Mouse (Mus musculus): ENCODE measurements at regions not wholly inside any gene's neighbourhood (a gene's known extent, or its start where the extent isn't known, plus 50 kb on each side); places are given as distances from the start of the nearest gene placed in this dataset.
A peak's percentile ranks its signal among the peaks of the same experiment; 100 is the strongest.

GRCm38 (mm10) chr13:101216897-101217480 is 383.8 kb upstream of the Slc30a5 start:
- no peak for DNase-seq (ENCODE audit: low spot score)

GRCm38 (mm10) chr13:101216421-101216820 is 383.2 kb upstream of the Slc30a5 start:
- no peak for DNase-seq (ENCODE audit: low spot score)

- no peak for DNase-seq (ENCODE audit: low spot score)
Observed at GRCm38 (mm10) chr13:101215792-101216221, 382.6 kb upstream of the Slc30a5 start.

- no peak for DNase-seq (ENCODE audit: low spot score)
Observed at GRCm38 (mm10) chr13:101215131-101215641, 382.0 kb upstream of the Slc30a5 start.

- DNase-seq (ENCODE audit: low spot score) = no peak
Observed at GRCm38 (mm10) chr13:101214094-101214493, 380.9 kb upstream of the Slc30a5 start.

GRCm38 (mm10) chr13:101213121-101213916 is 380.1 kb upstream of the Slc30a5 start:
- DNase-seq (ENCODE audit: low spot score) = no peak

- DNase-seq (ENCODE audit: low spot score) = no peak
Observed at GRCm38 (mm10) chr13:101212341-101212895, 379.2 kb upstream of the Slc30a5 start.

- DNase-seq (ENCODE audit: low spot score) = no peak
Observed at GRCm38 (mm10) chr13:101208788-101209187, 375.6 kb upstream of the Slc30a5 start.

GRCm38 (mm10) chr13:101203463-101203862 is 370.2 kb upstream of the Slc30a5 start:
- no peak for DNase-seq (ENCODE audit: low spot score)

- DNase-seq (ENCODE audit: low spot score) = no peak
Observed at GRCm38 (mm10) chr13:101202565-101203313, 369.5 kb upstream of the Slc30a5 start.

GRCm38 (mm10) chr13:101190249-101190830 is 357.1 kb upstream of the Slc30a5 start:
- DNase-seq (ENCODE audit: low spot score) = no peak

GRCm38 (mm10) chr13:101182387-101182786 is 349.2 kb upstream of the Slc30a5 start:
- DNase-seq (ENCODE audit: low spot score) = no peak

- no peak for DNase-seq (ENCODE audit: low spot score)
Observed at GRCm38 (mm10) chr13:101175017-101175689, 341.9 kb upstream of the Slc30a5 start.

GRCm38 (mm10) chr13:101161768-101162167 is 328.5 kb upstream of the Slc30a5 start:
- DNase-seq (ENCODE audit: low spot score) = peak; percentile 5

GRCm38 (mm10) chr13:101159878-101160277 is 326.7 kb upstream of the Slc30a5 start:
- no peak for DNase-seq (ENCODE audit: low spot score)

GRCm38 (mm10) chr13:101153760-101154159 is 320.5 kb upstream of the Slc30a5 start:
- DNase-seq (ENCODE audit: low spot score) = no peak

- no peak for DNase-seq (ENCODE audit: low spot score)
Observed at GRCm38 (mm10) chr13:101142761-101143160, 309.5 kb upstream of the Slc30a5 start.

- no peak for DNase-seq (ENCODE audit: low spot score)
Observed at GRCm38 (mm10) chr13:101142104-101142735, 309.0 kb upstream of the Slc30a5 start.

- peak; percentile 18 for DNase-seq (ENCODE audit: low spot score)
Observed at GRCm38 (mm10) chr13:101129466-101129865, 296.2 kb upstream of the Slc30a5 start.

GRCm38 (mm10) chr13:101127808-101128207 is 294.6 kb upstream of the Slc30a5 start:
- no peak for DNase-seq (ENCODE audit: low spot score)

- no peak for DNase-seq (ENCODE audit: low spot score)
Observed at GRCm38 (mm10) chr13:101127262-101127661, 294.0 kb upstream of the Slc30a5 start.
